ENCODE assay signal across 1 mouse cellular context in the genomic region with DNA sequence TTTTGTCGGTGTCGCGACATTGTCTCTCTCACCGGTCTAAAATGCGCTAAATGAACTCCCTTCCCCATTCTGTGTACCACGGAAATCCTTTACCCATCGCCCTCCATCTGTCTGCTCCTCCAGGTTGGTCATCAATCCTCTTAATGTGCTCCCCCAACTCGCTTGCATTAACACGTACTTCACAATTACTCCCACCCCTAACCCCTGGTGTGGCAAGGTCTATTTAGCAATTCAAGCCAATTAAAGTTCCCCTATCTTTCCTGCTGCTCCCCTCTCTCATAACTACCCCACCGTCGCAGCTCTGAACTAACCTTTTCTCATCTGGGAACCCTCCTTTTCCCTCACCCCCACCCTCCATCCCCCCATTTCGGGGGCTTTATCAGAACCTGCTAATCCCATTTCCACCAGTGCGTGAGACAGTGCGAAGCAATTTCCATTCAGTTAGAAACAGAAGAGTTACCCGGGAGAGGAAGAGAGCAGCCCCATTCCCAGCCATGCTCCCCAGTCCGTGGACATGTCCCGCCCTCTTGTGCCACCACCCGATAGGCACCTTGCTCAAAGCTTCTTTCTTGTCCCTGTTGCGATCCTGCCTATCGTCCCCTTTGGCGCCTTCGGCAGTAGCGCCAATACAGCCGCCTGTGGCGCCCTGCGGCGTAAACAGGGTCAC.
TF ChIP-seq lines count a peak whose summit lies in the region.

No protein-coding gene starts in this region.

TF ChIP-seq in MEL, 35 proteins besides CTCF, POLR2A, EP300 and RAD21:
- TF ChIP-seq MXI1 (IDR thresholded peaks at IDR 0.05; ENCODE audit: low read depth, low read length), result peak; percentile 75; the same call in 1 of the 2 replicates
- no peak for TF ChIP-seq MAZ (IDR thresholded peaks at IDR 0.05; ENCODE audit: low read depth, low read length)
